Mouse (Mus musculus) liver, postnatal 0 days (tissue): Measurements from ENCODE around the gene Slc28a1. TPM values are rescaled to one million over a fixed set of nuclear protein-coding genes. Genes with fewer than 3 reads are reported as not detected.
"Not testable (repeated sequence)": the region's sequence is repeated elsewhere in the genome, so short reads cannot be mapped to it uniquely, and the experiment has no call there.

Experiments used
- ATAC-seq: fragments of 200-750 bp; cut with Nextera tagmentation; 2 replicates; pipeline ENCODE4 v1.8.0; 2017; ENCODE audit warnings: mild to moderate bottlenecking, moderate library complexity
- DNase-seq: peaks from one replicate; pipeline ENCODE4 v3.0.0-alpha.2; 2016
- H3K27ac ChIP-seq: fragments of 300-500 bp; sonication (generic); 2 replicates; pipeline ENCODE4 v1.5.1; 2014; ENCODE audit warnings: antibody characterized with exemption, moderate library complexity, mild to moderate bottlenecking, low read depth
- H3K27me3 ChIP-seq: fragments of 300-500 bp; sonication (generic); 2 replicates; pipeline ENCODE4 v1.6.1; 2014; ENCODE audit warnings: low read length, control low read depth, mixed read lengths; ENCODE audit not compliant: insufficient read depth
- H3K36me3 ChIP-seq: fragments of 300-500 bp; sonication (generic); replicated peaks from 2 replicates; pipeline ENCODE4 v1.6.1; 2014; ENCODE audit warnings: mild to moderate bottlenecking, control low read depth, low read length, moderate library complexity, mixed read lengths; ENCODE audit not compliant: insufficient read depth
- H3K4me1 ChIP-seq: fragments of 300-500 bp; sonication (generic); 2 replicates; pipeline ENCODE4 v1.6.1; 2014; ENCODE audit warnings: antibody characterized with exemption, mild to moderate bottlenecking, control low read depth; ENCODE audit not compliant: insufficient read depth
- H3K4me2 ChIP-seq: fragments of 300-500 bp; sonication (generic); 2 replicates; pipeline ENCODE4 v1.6.1; 2014; ENCODE audit warnings: low read depth, mild to moderate bottlenecking, low read length, moderate library complexity, mixed read lengths
- H3K4me3 ChIP-seq: fragments of 300-500 bp; sonication (generic); 2 replicates; pipeline ENCODE4 v1.5.1; 2014; ENCODE audit warnings: low read depth, low read length
- H3K9ac ChIP-seq: fragments of 300-500 bp; sonication (generic); replicated peaks from 2 replicates; pipeline ENCODE4 v1.6.1; 2014; ENCODE audit warnings: mild to moderate bottlenecking, moderate library complexity
- H3K9me3 ChIP-seq: fragments of 300-500 bp; sonication (generic); 2 replicates; pipeline ENCODE4 v1.6.1; 2016; ENCODE audit warnings: mild to moderate bottlenecking, control low read depth, low read length, mixed read lengths
- CTCF ChIP-seq: sonication (generic); IDR thresholded peaks from 2 replicates; pipeline ENCODE4 v1.5.1; 2016; ENCODE audit warnings: antibody characterized with exemption, low read depth
- EP300 ChIP-seq: IDR thresholded peaks from 2 replicates; pipeline ENCODE4 v1.6.1; 2016; ENCODE audit warnings: antibody characterized with exemption, low read depth, mild to moderate bottlenecking
- WGBS: fragments of 180-500 bp; shearing (Covaris S2); extraction: QIAGEN DNeasy Blood & Tissue Kit; methylation state at CpG from one replicate; pipeline ENCODE4 v1.1.7; 2014; ENCODE audit not compliant: insufficient replicate concordance; 5-methylcytosine and 5-hydroxymethylcytosine counted together
- polyA plus RNA-seq: library from polyadenylated mRNA; unstranded; fragments of >200 nt; fragmentation: Nextera tagmentation; extraction: Ambion mirVana; gene quantifications from 2 replicates; pipeline ENCODE4 v1.2.1, GENCODE M21; 2015

Gene Slc28a1
- polyA plus RNA-seq, 1 experiment from 2014 or later, result 0.11 TPM

GRCm38 (mm10) chr7:81196796-81197195 is 82.2 kb downstream of the Slc28a1 start:
- Histone ChIP-seq H3K4me3 (no peak overlapping the region), H3K4me2 (no peak overlapping the region), H3K27ac (no peak overlapping the region), H3K27me3 (no peaks in the 10 kb centered on the region), H3K36me3 (no peaks in the 10 kb centered on the region), H3K4me1 (peaks cover 11% of the 10 kb centered on the region), H3K9ac (no peak overlapping the region), H3K9me3 (no peaks in the 10 kb centered on the region)
- ATAC-seq (no peak), DNase-seq (no peak)
- WGBS, result 45% methylated on average over 3 of the region's 3 CpGs
- TF ChIP-seq EP300 (no peak), CTCF (no peak)

GRCm38 (mm10) chr7:81198538-81198937 is 83.9 kb downstream of the Slc28a1 start:
- no peak for TF ChIP-seq EP300
- no peak for TF ChIP-seq CTCF
- DNase-seq, result no peak
- Histone ChIP-seq H3K9me3 (no peaks in the 10 kb centered on the region), H3K4me2 (no peak overlapping the region), H3K27me3 (no peaks in the 10 kb centered on the region), H3K4me1 (peaks cover 11% of the 10 kb centered on the region), H3K4me3 (no peak overlapping the region), H3K9ac (no peak overlapping the region), H3K27ac (no peak overlapping the region), H3K36me3 (no peaks in the 10 kb centered on the region)
- peak; percentile 30; the same call in 1 of the 2 replicates for ATAC-seq
- 39% methylated on average over 4 of the region's 4 CpGs for WGBS

- ATAC-seq (peak; percentile 78), DNase-seq (peak; percentile 44)
- 27% methylated on average over 5 of the region's 5 CpGs for WGBS
- Histone ChIP-seq H3K27me3 (no peaks in the 10 kb centered on the region), H3K4me3 (no peak overlapping the region), H3K36me3 (no peaks in the 10 kb centered on the region), H3K9me3 (no peaks in the 10 kb centered on the region), H3K9ac (no peak overlapping the region), H3K4me2 (no peak overlapping the region), H3K4me1 (peaks cover 11% of the 10 kb centered on the region), H3K27ac (no peak overlapping the region)
- TF ChIP-seq CTCF (no peak), EP300 (no peak)
These were observed 84.5 kb downstream of the Slc28a1 start for GRCm38 (mm10) chr7:81199109-81199508.

- Histone ChIP-seq H3K27me3 (no peaks in the 10 kb centered on the region), H3K4me3 (no peak overlapping the region), H3K36me3 (no peaks in the 10 kb centered on the region), H3K27ac (no peak overlapping the region), H3K9ac (0 out of 2 replicates have a peak overlapping the region, but pooled peaks have one; percentile 11), H3K9me3 (no peaks in the 10 kb centered on the region), H3K4me2 (no peak overlapping the region), H3K4me1 (peaks cover 11% of the 10 kb centered on the region)
- DNase-seq, result no peak
- 32% methylated on average over 4 of the region's 4 CpGs for WGBS
- no peak for TF ChIP-seq CTCF
- TF ChIP-seq EP300, result no peak
- no peak for ATAC-seq
These were observed 85.2 kb downstream of the Slc28a1 start for GRCm38 (mm10) chr7:81199757-81200156.

DNA sequence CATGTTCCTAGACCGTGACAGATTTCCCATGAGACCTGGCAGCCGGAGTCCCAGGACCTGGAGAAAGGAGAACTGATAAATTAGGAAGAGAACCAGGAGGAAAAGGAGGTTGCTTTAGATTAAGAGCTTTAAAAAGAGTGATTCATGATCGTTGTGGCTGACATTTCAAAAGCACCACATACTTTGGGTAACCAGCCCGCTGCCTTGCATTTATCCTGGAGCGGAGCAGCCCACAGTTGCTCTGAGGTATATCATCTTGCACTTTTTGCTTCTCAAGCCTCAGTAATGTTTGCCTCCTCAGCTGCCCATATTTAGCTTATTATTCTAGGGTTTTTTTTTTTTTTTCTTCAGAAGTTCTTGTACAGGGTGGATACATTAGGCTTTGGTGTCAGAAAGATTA is 87.8 kb downstream of the Slc28a1 start:
- ATAC-seq (no peak), DNase-seq (no peak)
- H3K9me3 ChIP-seq, result no peaks in the 10 kb centered on the region
- H3K36me3 ChIP-seq, result no peaks in the 10 kb centered on the region
- no peak overlapping the region for H3K4me2 ChIP-seq
- TF ChIP-seq EP300, result no peak
- H3K27ac ChIP-seq, result no peak overlapping the region
- no peaks in the 10 kb centered on the region for H3K27me3 ChIP-seq
- WGBS, result 52% methylated on average over 5 of the region's 5 CpGs
- H3K4me1 ChIP-seq, result peaks cover 11% of the 10 kb centered on the region
- no peak overlapping the region for H3K9ac ChIP-seq
- no peak overlapping the region for H3K4me3 ChIP-seq

GRCm38 (mm10) chr7:81203576-81203975 is 89.0 kb downstream of the Slc28a1 start:
- not testable (repeated sequence) for H3K27ac ChIP-seq, DNase-seq, H3K27me3 ChIP-seq, H3K4me3 ChIP-seq, H3K4me2 ChIP-seq, ATAC-seq, H3K4me1 ChIP-seq, H3K9me3 ChIP-seq, H3K9ac ChIP-seq, H3K36me3 ChIP-seq
- 76% methylated on average over 10 of the region's 10 CpGs for WGBS

GRCm38 (mm10) chr7:81208944-81209343 is 94.3 kb downstream of the Slc28a1 start:
- TF ChIP-seq EP300, result no peak
- peak; percentile 82 for TF ChIP-seq CTCF
- Histone ChIP-seq H3K27ac (no peak overlapping the region), H3K4me2 (no peak overlapping the region), H3K4me3 (no peak overlapping the region), H3K9ac (no peak overlapping the region), H3K36me3 (no peaks in the 10 kb centered on the region), H3K9me3 (no peaks in the 10 kb centered on the region), H3K4me1 (peaks cover 11% of the 10 kb centered on the region; the same call in 1 of the 2 replicates), H3K27me3 (peaks cover 11% of the 10 kb centered on the region)
- peak; percentile 80 for DNase-seq
- 22% methylated on average over 6 of the region's 6 CpGs for WGBS
- ATAC-seq, result no peak
